1 mouse cellular context compared by ENCODE assay signal in the genomic region with DNA sequence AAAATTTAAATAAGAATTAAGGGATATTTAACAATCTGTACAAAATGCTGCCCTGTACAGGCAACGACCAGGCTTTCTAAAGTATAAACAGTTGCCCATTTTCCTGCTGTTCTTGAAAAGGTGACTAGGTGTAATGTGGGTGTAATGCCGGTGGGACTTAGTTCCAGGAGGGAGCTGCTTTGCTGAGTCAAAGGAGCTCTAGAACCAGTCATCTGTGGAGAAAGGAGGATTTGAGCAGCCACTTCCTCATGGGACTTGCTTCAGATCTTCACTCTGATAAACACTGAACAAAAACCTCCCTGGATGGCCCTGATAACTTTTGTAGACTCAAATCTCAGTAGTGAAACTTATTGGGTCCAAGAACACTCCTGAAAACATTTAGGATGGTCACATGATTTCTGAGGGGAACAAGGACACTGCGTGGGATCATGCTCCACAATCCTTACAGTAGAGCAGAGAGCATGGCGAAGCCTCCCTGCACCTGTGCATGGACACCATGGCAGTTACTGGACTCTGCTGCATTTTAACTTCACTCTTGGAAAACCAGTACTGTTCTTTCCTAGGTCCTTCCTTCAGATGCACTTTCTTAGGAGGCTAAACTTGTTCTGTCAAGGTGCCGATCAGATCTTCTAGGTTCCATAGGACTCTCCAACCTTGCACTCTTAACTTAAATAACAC.
TF ChIP-seq lines count a peak whose summit lies in the region.

No protein-coding gene starts in this region.

TF ChIP-seq in MEL, 35 proteins besides CTCF, POLR2A, EP300 and RAD21 (continued from another document):
- no peak for TF ChIP-seq ZNF384 (IDR thresholded peaks at IDR 0.05; ENCODE audit: low read depth, low read length)
- TF ChIP-seq USF1 (IDR thresholded peaks at IDR 0.05; ENCODE audit: low read depth, low read length), result peak; percentile 27; the same call in 1 of the 2 replicates
